Mouse (Mus musculus) heart, adult 11 months (tissue): ENCODE data around the gene Wtip.
"Not testable (repeated sequence)": the region's sequence is repeated elsewhere in the genome, so short reads cannot be mapped to it uniquely, and the experiment has no call there.

ENCODE experiments used
- DNase-seq: peaks from one replicate; pipeline ENCODE4 v3.0.0; 2022

The Wtip gene

GRCm38 (mm10) chr7:34109190-34109589 is 23.9 kb downstream of the Wtip start:
- DNase-seq = no peak

- DNase-seq = peak; percentile 63
These were observed 31.8 kb downstream of the Wtip start for GRCm38 (mm10) chr7:34101276-34101675.

- peak; percentile 62 for DNase-seq
These were observed 33.1 kb downstream of the Wtip start for GRCm38 (mm10) chr7:34100002-34100401.

GRCm38 (mm10) chr7:34094911-34095481 is 38.1 kb downstream of the Wtip start, which contains the start of gene Scgb1b30:
Scgb1b30 (plus strand) TSS chr7:34095431.
- peak; percentile 70 for DNase-seq

GRCm38 (mm10) chr7:34068132-34068531 is 64.9 kb downstream of the Wtip start:
- not testable (repeated sequence) for DNase-seq
